Mouse (Mus musculus): ENCODE results near the gene Khk. TPM values are rescaled to one million over a fixed set of nuclear protein-coding genes. Genes with fewer than 3 reads are reported as not detected.

The Khk gene
- polyA plus RNA-seq, 1 experiment from 2014 or later, result 9.7 TPM

DNA sequence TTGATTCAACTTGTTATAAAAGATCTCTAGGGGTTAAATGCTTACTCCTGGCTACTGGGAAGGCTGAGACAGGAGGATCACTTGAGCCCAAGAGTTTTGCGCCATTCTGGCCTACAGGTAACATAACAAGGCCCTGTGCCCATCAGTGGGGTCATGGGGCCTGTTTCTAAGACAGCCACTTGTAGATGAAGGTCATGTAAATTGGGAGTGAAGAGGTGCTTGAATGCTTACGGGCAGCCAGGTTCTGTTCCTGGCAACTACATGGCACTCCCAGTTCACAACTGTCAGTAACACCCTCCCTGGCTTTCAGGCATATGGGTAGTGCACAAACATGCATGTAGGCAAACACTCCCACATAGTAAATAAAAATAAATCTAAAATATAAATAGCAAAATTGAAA is 29.7 kb downstream of the Khk start:
- no peak overlapping the region for H3K27ac ChIP-seq (replicated peaks)
- 0 out of 2 replicates have a peak overlapping the region, but pooled peaks have one; percentile 59 for H3K4me3 ChIP-seq
- 94% methylated on average over 2 of the region's 2 CpGs for WGBS
- DNase-seq (ENCODE audit: low spot score), result no peak
- H3K27me3 ChIP-seq (ENCODE audit: low read depth, poor library complexity, severe bottlenecking), result peaks cover 31% of the 10 kb centered on the region
- H3K9me3 ChIP-seq (replicated peaks), result no peaks in the 10 kb centered on the region
- H3K4me1 ChIP-seq, result peaks cover 23% of the 10 kb centered on the region
- H3K36me3 ChIP-seq, result peaks cover 44% of the 10 kb centered on the region

DNA sequence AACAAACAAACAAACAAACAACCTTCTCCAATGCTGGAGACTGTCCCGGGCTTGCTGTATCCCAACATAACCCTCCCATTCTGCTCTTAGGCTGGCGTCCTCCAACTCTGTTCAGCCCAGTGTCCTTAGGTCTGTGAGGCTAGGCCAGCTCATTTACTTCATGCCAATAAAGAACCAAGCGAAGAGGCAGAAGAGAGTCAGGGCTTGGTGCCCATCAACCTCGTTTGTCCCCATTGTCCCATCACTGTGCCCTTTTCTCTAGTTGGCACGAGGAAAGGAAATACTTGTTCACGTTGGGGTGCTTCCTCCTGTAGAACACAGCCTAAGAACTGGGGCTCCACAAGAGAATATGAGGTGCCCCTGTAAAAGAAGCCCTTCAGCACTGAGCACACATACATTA is 30.5 kb downstream of the Khk start:
- Histone ChIP-seq H3K4me3 (no peak overlapping the region), H3K27ac (replicated peaks) (no peak overlapping the region), H3K4me1 (peaks cover 23% of the 10 kb centered on the region), H3K36me3 (peaks cover 47% of the 10 kb centered on the region), H3K27me3 (ENCODE audit: low read depth, poor library complexity, severe bottlenecking) (peaks cover 24% of the 10 kb centered on the region), H3K9me3 (replicated peaks) (no peaks in the 10 kb centered on the region)
- 89% methylated on average over 6 of the region's 6 CpGs for WGBS
- DNase-seq (ENCODE audit: low spot score), result no peak

DNA sequence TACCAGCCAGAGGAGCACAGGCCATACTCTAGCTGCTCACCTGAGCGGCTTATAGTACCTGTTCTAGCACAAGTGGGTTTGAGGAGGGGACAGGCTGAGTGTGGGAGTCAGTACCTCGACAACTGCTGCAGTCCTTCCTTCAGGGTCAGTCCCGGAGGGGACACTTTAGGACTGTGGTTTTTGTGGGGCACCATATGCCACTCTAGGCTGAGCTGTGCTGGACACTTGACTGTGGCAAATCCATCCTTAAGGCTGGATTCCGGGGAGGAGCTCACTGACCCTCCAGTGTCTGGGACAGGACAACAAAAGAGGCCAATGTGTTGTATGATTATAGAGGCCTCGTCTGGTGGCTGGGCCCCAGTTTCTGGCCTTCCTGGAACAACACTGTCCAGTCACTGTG is 31.3 kb downstream of the Khk start:
- no peak overlapping the region for H3K27ac ChIP-seq (replicated peaks)
- peaks cover 16% of the 10 kb centered on the region for H3K27me3 ChIP-seq (ENCODE audit: low read depth, poor library complexity, severe bottlenecking)
- WGBS, result 86% methylated on average over 5 of the region's 5 CpGs
- H3K9me3 ChIP-seq (replicated peaks), result no peaks in the 10 kb centered on the region
- peaks cover 26% of the 10 kb centered on the region for H3K4me1 ChIP-seq
- no peak for DNase-seq (ENCODE audit: low spot score)
- no peak overlapping the region for H3K4me3 ChIP-seq
- peaks cover 52% of the 10 kb centered on the region for H3K36me3 ChIP-seq

DNA sequence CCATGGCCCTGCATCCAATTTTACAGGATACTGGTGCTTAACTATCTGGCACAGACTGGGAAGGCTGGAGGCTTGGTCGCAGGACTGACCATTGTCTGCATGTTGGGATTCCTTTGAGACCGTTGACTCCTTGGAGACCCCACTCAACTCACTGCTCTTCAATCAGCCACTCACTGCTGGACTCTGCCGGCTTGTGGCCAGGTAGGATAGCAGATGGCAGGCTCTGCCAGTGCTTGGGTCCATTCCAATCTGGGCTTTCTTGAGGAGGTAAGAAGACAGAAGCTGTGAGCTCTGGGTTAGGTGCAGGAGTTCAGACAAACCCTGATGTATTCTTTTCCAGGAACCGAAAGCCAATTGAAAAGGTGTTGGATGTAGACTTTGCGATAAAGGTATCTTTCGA is 32.8 kb downstream of the Khk start:
- Histone ChIP-seq H3K27ac (replicated peaks) (no peak overlapping the region), H3K4me3 (no peak overlapping the region; the same call in 1 of the 2 replicates), H3K36me3 (peaks cover 66% of the 10 kb centered on the region), H3K27me3 (ENCODE audit: low read depth, poor library complexity, severe bottlenecking) (peaks cover 1% of the 10 kb centered on the region), H3K4me1 (peaks cover 37% of the 10 kb centered on the region), H3K9me3 (replicated peaks) (no peaks in the 10 kb centered on the region)
- DNase-seq (ENCODE audit: low spot score), result no peak
- WGBS, result 96% methylated on average over 6 of the region's 6 CpGs

DNA sequence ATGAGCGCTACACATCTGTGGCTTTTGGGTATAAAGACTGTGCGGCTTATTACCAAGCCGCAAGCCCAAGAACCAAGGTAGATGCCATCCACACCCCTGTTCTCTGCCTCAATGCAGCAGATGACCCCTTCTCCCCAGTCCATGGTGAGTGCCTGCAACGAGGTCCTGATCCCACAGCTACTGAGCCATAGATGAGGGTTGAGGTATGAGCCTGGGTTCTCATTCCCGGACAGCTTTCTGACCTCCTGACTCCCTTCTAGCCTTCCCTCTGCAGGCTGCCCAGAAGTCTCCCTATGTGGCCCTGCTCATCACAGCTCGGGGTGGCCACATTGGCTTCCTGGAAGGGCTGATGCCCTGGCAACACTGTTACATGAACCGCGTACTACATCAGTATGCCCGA is 33.3 kb downstream of the Khk start:
- peaks cover 66% of the 10 kb centered on the region for H3K36me3 ChIP-seq
- no peak for DNase-seq (ENCODE audit: low spot score)
- 96% methylated on average over 9 of the region's 9 CpGs for WGBS

DNA sequence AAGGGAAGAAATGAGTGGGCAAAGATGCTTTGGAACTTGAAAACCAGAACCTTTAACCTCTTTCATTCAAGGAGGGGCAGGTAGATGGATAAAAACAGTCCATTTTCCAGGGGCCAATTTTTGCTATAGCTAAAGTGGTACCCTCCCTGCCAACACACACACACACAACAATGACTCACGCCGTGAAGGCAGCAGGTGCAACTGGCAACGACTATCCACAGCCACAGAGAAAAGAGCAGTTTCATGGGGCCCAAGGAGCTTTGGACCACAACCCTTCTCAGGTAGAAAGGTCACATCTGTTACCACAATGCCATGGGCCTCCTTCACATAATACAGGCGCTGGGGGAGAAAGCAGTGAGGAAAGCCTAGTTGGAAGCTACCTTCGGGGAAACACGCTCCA is 34.5 kb downstream of the Khk start:
- Histone ChIP-seq H3K9me3 (replicated peaks) (no peaks in the 10 kb centered on the region), H3K27ac (replicated peaks) (no peak overlapping the region), H3K36me3 (peaks cover 66% of the 10 kb centered on the region), H3K4me1 (peaks cover 26% of the 10 kb centered on the region), H3K27me3 (ENCODE audit: low read depth, poor library complexity, severe bottlenecking) (no peaks in the 10 kb centered on the region), H3K4me3 (no peak overlapping the region)
- WGBS, result 95% methylated on average over 6 of the region's 6 CpGs
- no peak for DNase-seq (ENCODE audit: low spot score)

More for the DNA sequence above, 33.3 kb downstream of the Khk start:
- Histone ChIP-seq H3K9me3 (replicated peaks) (no peaks in the 10 kb centered on the region), H3K27ac (replicated peaks) (no peak overlapping the region), H3K4me1 (peaks cover 37% of the 10 kb centered on the region), H3K4me3 (no peak overlapping the region), H3K27me3 (ENCODE audit: low read depth, poor library complexity, severe bottlenecking) (no peaks in the 10 kb centered on the region)

DNA sequence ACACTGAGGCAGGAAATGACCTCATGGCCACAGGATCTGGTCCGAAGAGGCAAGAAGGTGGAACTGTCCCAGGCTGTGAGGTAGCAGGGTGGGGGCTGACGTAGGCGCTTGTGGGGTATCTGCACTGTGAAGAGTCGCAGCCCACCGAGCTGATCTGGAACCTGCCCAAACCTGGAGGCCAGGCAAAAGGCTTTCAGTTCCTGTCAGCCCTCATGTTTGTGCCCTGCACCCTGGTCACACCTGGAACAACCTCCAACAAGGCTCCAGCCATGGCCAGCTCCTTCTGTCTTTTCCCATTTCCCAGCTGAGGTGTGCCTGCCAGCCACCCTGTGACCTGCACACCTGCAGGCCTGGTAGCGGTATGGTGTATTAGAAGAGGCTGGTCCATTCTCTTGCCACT is 36.7 kb downstream of the Khk start:
- peak overlapping the region; percentile 91; the same call in 1 of the 2 replicates for H3K4me3 ChIP-seq
- 94% methylated on average over 6 of the region's 6 CpGs for WGBS
- peaks cover 52% of the 10 kb centered on the region for H3K36me3 ChIP-seq

DNA sequence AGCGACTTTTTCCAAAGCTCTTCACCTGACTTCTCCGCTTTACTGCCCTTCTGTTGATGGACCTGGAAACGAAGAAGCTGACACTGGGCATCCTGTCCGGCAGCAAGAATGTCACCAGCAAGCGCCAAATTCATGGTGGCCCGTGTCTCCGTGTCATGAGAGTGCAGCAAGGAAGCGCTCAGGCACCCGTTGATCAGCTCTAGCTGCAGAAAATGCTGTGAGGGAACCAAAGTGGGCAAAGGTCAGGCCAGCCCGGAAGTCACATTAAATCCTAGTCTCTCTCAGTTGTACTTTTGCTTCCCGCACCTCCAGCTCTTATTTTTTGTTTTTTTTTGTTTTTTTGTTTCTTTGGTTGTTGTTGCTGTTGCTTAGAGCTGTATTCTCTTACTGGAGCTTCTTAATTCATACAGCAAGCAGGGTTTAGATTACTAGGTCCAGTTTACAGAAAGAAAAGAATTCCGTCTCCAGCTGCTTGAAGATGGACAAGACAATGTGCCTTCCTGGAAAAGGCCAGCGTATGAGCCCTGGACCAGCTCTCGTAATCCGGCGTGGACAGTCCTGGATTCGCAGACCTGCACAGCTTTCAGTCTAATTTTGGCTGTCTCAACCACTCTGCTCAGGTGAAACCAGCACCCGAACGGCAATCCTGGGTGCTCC is 38.1 kb downstream of the Khk start:
- peak overlapping the region; percentile 91 for H3K4me3 ChIP-seq
- peaks cover 22% of the 10 kb centered on the region for H3K27me3 ChIP-seq (ENCODE audit: low read depth, poor library complexity, severe bottlenecking)
- H3K9me3 ChIP-seq (replicated peaks), result no peaks in the 10 kb centered on the region
- 44% methylated on average over 19 of the region's 19 CpGs for WGBS
- H3K4me1 ChIP-seq, result peaks cover 23% of the 10 kb centered on the region
- no peak for DNase-seq (ENCODE audit: low spot score)
- H3K27ac ChIP-seq (replicated peaks), result peak overlapping the region; percentile 90
- H3K36me3 ChIP-seq, result peaks cover 38% of the 10 kb centered on the region

More for the DNA sequence above, 36.7 kb downstream of the Khk start:
- Histone ChIP-seq H3K4me1 (peaks cover 23% of the 10 kb centered on the region), H3K9me3 (replicated peaks) (no peaks in the 10 kb centered on the region), H3K27ac (replicated peaks) (no peak overlapping the region), H3K27me3 (ENCODE audit: low read depth, poor library complexity, severe bottlenecking) (peaks cover 14% of the 10 kb centered on the region)
- DNase-seq (ENCODE audit: low spot score), result no peak

DNA sequence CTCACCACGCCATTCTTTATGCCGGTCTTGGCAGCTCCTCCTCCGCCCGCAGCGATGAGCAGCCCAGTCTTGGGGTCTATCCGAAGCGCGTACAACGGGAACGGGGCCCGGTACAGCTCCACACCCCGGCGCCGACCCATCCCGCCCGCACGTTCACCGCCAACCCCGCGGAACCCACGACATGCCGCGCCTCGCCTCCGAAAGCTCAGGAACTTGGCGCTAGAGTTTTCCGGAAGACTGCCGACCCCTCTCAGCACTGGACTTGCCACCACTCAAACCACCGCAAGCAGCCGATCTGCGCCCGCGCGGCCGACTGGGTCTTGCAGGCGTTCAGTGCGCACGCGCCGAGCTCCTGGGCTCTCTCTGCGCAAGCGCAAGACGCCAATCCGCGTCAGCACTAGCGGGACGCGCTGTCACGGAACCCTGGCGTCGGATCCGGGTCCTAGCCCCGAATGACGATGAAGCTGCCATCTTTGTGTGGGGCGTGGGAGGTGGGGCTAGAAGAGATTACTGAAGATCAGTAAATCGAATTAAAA is 38.8 kb downstream of the Khk start, which contains the start of gene Preb:
Gene Preb (minus strand): TSS at position 396 of the 536 bp plus-strand sequence.
- H3K36me3 ChIP-seq, result peaks cover 31% of the 10 kb centered on the region
- DNase-seq (ENCODE audit: low spot score), result peak; percentile 99
- peak within 1 kb of the TSS; percentile 90 for H3K27ac ChIP-seq (replicated peaks)
- WGBS, result under 1% methylated on average over 56 of the region's 56 CpGs
- peak within 1 kb of the TSS; percentile 91 for H3K4me3 ChIP-seq
- H3K27me3 ChIP-seq (ENCODE audit: low read depth, poor library complexity, severe bottlenecking), result peaks cover 23% of the 10 kb centered on the region
- peaks cover 23% of the 10 kb centered on the region for H3K4me1 ChIP-seq
- H3K9me3 ChIP-seq (replicated peaks), result no peaks in the 10 kb centered on the region

DNA sequence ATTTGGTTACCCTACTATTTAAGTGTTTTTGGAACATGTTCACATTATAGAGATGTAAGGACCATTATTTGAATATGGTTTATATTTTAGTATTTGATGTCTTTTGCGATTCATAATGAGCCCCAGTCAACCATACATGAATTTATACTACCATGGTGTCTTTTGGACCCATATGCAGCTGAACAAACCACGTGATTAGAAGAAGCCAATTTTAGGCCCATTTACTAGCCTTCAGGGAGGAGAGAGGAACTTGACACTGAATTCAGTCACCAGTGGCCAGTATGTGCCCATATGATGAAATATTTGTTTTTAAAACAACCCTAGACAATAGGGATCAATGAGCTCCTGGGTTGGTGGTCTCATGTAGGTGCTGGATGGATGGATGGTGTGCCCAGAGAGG is 39.6 kb downstream of the Khk start:
- Histone ChIP-seq H3K4me3 (peak overlapping the region; percentile 91), H3K4me1 (peaks cover 23% of the 10 kb centered on the region), H3K9me3 (replicated peaks) (no peaks in the 10 kb centered on the region), H3K27ac (replicated peaks) (peak overlapping the region; percentile 90), H3K27me3 (ENCODE audit: low read depth, poor library complexity, severe bottlenecking) (peaks cover 31% of the 10 kb centered on the region), H3K36me3 (peaks cover 23% of the 10 kb centered on the region)
- 93% methylated on average over 2 of the region's 2 CpGs for WGBS
- no peak for DNase-seq (ENCODE audit: low spot score)

DNA sequence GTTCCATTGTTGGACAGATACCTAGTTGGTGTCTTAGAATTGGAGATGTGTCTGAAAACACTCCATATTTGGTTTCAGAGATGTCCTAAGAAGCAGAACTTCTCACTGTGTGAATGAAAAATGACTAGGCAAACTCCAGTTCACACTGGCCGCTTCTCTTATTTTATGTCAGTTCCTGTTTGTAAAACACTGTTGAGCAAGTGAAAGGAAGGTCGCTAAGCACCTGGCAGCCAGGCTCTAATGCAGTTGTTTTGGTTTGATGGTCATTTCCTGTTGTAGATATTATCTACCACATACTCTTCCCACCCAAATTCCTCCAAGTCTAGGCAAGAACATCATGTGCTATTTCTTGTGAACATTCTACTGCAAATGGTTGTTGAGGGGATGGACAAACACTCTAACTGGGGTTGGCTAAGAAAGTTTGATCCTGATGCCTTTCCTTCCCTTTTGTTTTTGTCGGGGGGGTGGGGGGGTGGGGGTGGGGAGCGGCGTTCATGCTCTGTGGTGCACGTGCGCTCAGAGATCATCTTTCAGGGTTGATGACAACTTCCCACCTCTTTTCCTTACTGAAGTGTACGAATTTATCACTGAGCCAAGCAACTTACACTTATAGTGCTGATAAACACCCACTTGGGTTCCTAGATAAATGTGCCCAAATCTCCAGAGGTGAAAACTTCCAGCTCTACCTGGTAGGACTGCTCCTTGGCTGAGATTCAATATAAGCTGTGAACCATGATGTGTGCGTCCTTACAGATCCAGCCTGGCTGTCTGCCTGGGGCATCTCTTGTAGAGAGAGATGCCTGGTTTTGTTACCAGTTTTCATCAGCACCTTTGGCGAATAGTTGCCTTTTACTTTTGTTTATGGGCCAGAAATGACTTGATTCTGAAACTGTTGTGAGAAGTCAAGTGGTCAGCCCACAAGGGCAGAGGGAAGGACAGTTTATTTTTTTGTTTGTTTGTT is 40.6 kb downstream of the Khk start:
- Histone ChIP-seq H3K27ac (replicated peaks) (no peak overlapping the region), H3K4me1 (peaks cover 23% of the 10 kb centered on the region), H3K9me3 (replicated peaks) (no peaks in the 10 kb centered on the region), H3K27me3 (ENCODE audit: low read depth, poor library complexity, severe bottlenecking) (peaks cover 37% of the 10 kb centered on the region), H3K36me3 (peaks cover 19% of the 10 kb centered on the region), H3K4me3 (no peak overlapping the region)
- no peak for DNase-seq (ENCODE audit: low spot score)
- WGBS, result 82% methylated on average over 10 of the region's 10 CpGs

DNA sequence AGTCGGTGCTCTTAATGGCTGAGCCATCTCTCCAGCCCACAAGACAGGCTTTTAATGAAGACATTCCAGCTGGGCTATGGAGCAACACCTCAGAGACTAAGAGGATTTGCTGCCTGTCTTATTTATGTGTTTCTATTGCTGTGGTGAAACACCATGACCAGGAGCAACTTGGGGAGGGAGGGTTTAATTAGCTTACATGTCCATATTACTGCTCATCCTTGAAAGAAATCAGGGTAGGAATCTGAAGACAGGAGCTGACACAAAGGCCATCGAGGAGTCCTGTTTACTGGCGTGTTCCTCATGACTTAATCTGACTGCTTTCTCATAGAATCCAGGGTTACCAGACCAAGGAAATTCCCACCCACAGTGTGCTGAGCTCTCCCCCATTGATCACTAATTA is 42.7 kb downstream of the Khk start:
- no peak overlapping the region for H3K4me3 ChIP-seq
- 33% methylated on average over 3 of the region's 3 CpGs for WGBS
- H3K9me3 ChIP-seq (replicated peaks), result no peaks in the 10 kb centered on the region
- peaks cover 7% of the 10 kb centered on the region for H3K4me1 ChIP-seq
- no peak for DNase-seq (ENCODE audit: low spot score)
- no peak overlapping the region for H3K27ac ChIP-seq (replicated peaks)
- peaks cover 49% of the 10 kb centered on the region for H3K27me3 ChIP-seq (ENCODE audit: low read depth, poor library complexity, severe bottlenecking)
- H3K36me3 ChIP-seq, result peaks cover under 1% of the 10 kb centered on the region

Measured in midbrain, embryonic 10.5 days (tissue).